Mouse (Mus musculus) spleen, adult 18-20 months (tissue): ENCODE measurements around the gene 4921511C20Rik.

ENCODE experiments used
- DNase-seq, 2 experiments: peaks; one replicate each; pipeline ENCODE4 v3.0.0; 2022; ENCODE audit warnings: mixed read lengths in 2 of 2

The 4921511C20Rik gene

GRCm38 (mm10) chrX:127393993-127394392, at the start of gene 4921511C20Rik:
Gene 4921511C20Rik, plus strand, starts transcription at chrX:127394293.
- DNase-seq: no peak
